15 mouse cellular contexts compared by ENCODE assay signal in the genomic region with DNA sequence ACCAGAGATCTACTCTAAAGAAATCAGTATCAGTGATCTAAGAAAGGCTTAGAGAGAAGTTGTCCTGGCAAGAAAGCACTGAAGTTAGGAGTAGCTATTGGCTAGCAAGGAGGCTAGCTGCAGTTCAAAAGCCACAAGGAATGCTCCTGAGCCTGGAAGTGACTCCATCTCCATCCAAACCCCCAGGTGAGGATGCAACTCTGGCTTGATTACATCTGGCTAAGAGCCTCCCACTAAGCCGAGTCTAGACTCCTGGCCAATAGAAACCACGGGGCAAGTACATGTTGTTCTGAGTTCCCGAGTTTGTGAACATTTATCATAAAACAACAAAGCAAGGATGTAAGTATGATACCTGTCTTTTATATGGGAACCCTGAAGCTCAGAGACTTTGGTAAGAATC. TPM values are rescaled to one million over a fixed set of nuclear protein-coding genes. Genes with fewer than 3 reads are reported as not detected.
"Had no signal": no experiment of that assay in that cellular context is flagged by ENCODE, and none has a peak within 500 bp of the region (broad histone marks: within the 10 kb centered on the region; RNA-seq: fewer than 3 reads in every experiment).

No protein-coding gene starts in this region.

- H3K4me3 ChIP-seq: neural tube, embryonic 13.5 days; neural tube, embryonic 15.5 days; stomach, embryonic 15.5 days had no signal

- H3K9me3 ChIP-seq: neural tube, embryonic 13.5 days; neural tube, embryonic 15.5 days; stomach, embryonic 15.5 days had no signal

- H3K27me3 ChIP-seq: neural tube, embryonic 13.5 days; neural tube, embryonic 15.5 days; stomach, embryonic 15.5 days had no signal

- H3K36me3 ChIP-seq: neural tube, embryonic 13.5 days; neural tube, embryonic 15.5 days; stomach, embryonic 15.5 days had no signal

- H3K4me2 ChIP-seq: neural tube, embryonic 13.5 days; neural tube, embryonic 15.5 days; stomach, embryonic 15.5 days had no signal

- DNase-seq: right cerebral cortex, adult 18-20 months; right cerebral cortex, postnatal 25 days; spleen, adult 18-20 months; thymus, adult 18-20 months; thymus, adult 2 months; thymus, postnatal 14 days; thymus, postnatal 25 days; thymus, postnatal 36 days; thymus, postnatal 4 days had no signal

- H3K9ac ChIP-seq: neural tube, embryonic 13.5 days; neural tube, embryonic 15.5 days; stomach, embryonic 15.5 days had no signal

- H3K27ac ChIP-seq: neural tube, embryonic 13.5 days; neural tube, embryonic 15.5 days; stomach, embryonic 15.5 days; stomach, postnatal 0 days had no signal

- H3K4me1 ChIP-seq: stomach, embryonic 15.5 days had no signal

RNA-seq across cellular contexts. Expression of gene Eps8l3, which starts 33.6 kb away (rescaled TPM):
- polyA plus RNA-seq: neural tube, embryonic 13.5 days; neural tube, embryonic 14.5 days; neural tube, embryonic 15.5 days; urinary bladder, adult 2 months had no signal
